In the genomic region with DNA sequence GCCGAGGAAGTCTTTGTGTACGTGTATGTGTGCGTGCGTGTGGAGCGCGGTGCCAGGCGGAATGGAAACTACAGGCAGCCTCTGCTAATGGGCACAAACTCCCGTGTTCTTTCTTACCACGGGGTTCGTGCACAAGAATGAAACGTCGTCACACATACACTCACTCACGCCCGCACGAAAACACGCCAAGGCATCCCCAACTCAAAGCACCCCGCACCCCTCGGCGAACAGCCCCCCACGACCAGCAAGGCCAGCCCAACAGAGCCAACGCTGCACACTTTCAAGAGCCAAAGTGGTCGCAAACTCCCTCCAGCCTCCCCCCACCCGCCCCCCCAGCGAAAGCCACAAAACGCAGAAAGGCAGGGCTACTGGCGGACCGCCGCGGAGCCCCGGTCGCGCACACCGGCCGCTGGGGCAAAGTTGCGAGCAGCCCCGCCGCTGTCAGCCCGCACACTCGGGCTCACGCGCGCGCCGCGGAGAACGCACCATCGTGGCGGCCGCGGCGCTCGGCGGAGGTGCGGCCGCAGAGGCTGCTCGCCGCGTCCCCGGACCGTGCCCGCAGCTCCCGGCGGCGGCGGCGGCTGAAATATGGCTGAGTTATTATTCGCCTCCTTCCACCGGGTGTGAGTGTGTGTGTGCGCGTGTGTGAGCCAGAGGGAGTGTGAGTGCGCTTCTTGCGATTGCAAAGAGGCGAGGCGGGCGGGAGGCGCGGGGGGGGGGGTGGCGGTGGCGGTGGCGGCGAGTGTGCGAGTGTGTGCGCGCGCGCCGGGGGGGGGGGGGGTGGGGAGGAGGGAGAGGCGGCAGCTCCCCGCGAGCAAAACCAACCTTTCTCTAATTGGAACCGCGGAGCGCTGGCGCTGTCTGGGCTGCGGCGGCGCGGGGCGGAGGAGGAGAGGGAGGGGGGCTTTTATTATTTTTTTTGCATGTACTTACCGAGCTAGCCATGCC, we compare ENCODE assay signal across 8 mouse cellular contexts. TPM values are rescaled to one million over a fixed set of nuclear protein-coding genes. Genes with fewer than 3 reads are reported as not detected.
A peak's percentile ranks its signal among the peaks of the same experiment; 100 is the strongest.
DNase-seq lines count a peak whose midpoint lies in the region; ATAC-seq and TF ChIP-seq lines count a peak whose summit lies in the region.

No protein-coding gene starts in this region.

- no peak for TF ChIP-seq EP300 in MEL (IDR thresholded peaks at IDR 0.05; ENCODE audit: low read depth in 1 of 2, low read length in 2 of 2)
- no peak for TF ChIP-seq EP300 in lung, postnatal 0 days (IDR thresholded peaks at IDR 0.05)

- H3K27ac ChIP-seq in MEL (ENCODE audit: control insufficient read depth, low read depth, low read length), result peak overlapping the region; percentile 66
- peak overlapping the region; percentile 98 for H3K27ac ChIP-seq in forebrain, embryonic 15.5 days (replicated peaks)
- H3K27ac ChIP-seq in hindbrain, embryonic 10.5 days, result peak overlapping the region; percentile 96
- H3K27ac ChIP-seq in lung, postnatal 0 days (ENCODE audit: low read length), result peak overlapping the region; percentile 83

- ATAC-seq in forebrain, embryonic 15.5 days (replicated peaks), result peak; percentile 80
- peak; percentile 63 for ATAC-seq in lung, postnatal 0 days

- under 1% methylated on average over 75 of the region's 100 CpGs for WGBS in forebrain, embryonic 15.5 days
- under 1% methylated on average over 85 of the region's 100 CpGs for WGBS in hindbrain, embryonic 10.5 days
- WGBS in lung, postnatal 0 days, result under 1% methylated on average over 51 of the region's 100 CpGs

- H3K27me3 ChIP-seq in MEL (ENCODE audit: control insufficient read depth in 1 of 2, insufficient read depth in 2 of 2, low read length in 2 of 2), result no peaks in the 10 kb centered on the region
- no peaks in the 10 kb centered on the region for H3K27me3 ChIP-seq in forebrain, embryonic 15.5 days
- peaks cover 16% of the 10 kb centered on the region for H3K27me3 ChIP-seq in hindbrain, embryonic 10.5 days (ENCODE audit: insufficient read depth, poor library complexity, severe bottlenecking)
- H3K27me3 ChIP-seq in lung, postnatal 0 days (replicated peaks; ENCODE audit: insufficient read depth, low read length), result no peaks in the 10 kb centered on the region

- peak overlapping the region; percentile 93 to 98 for H3K4me3 ChIP-seq in MEL (ENCODE audit: control insufficient read depth in 1 of 2, insufficient read depth in 1 of 2, low read depth in 2 of 2, low read length in 2 of 2)
- H3K4me3 ChIP-seq in forebrain, embryonic 15.5 days, result peak overlapping the region; percentile 73
- peak overlapping the region; percentile 88 for H3K4me3 ChIP-seq in hindbrain, embryonic 10.5 days
- H3K4me3 ChIP-seq in lung, postnatal 0 days (ENCODE audit: low read depth, low read length), result peak overlapping the region; percentile 81

- TF ChIP-seq POLR2A in MEL (IDR thresholded peaks at IDR 0.05; ENCODE audit: control insufficient read depth in 1 of 2, insufficient read depth in 1 of 2, low read depth in 1 of 2, low read length in 2 of 2, poor library complexity in 1 of 2), result no peak

- peaks cover 8% of the 10 kb centered on the region for H3K79me2 ChIP-seq in MEL (ENCODE audit: control insufficient read depth, insufficient read depth, low read length, poor library complexity)

- no peak for TF ChIP-seq CTCF in MEL (IDR thresholded peaks at IDR 0.05 in 2 of 3, conservative IDR thresholded peaks at IDR 0.05 in 1 of 3; ENCODE audit: control insufficient read depth in 1 of 3, insufficient read depth in 1 of 3, low read depth in 2 of 3, low read length in 3 of 3, poor library complexity in 1 of 3, severe bottlenecking in 1 of 3)
- 0 out of 2 replicates have a peak, but pooled peaks have one; percentile 7 for TF ChIP-seq CTCF in lung, postnatal 0 days (IDR thresholded peaks at IDR 0.05)

- peak overlapping the region; percentile 80 for H3K4me2 ChIP-seq in forebrain, embryonic 15.5 days (replicated peaks)
- peak overlapping the region; percentile 96 for H3K4me2 ChIP-seq in lung, postnatal 0 days (replicated peaks; ENCODE audit: low read depth, low read length)

- no peaks in the 10 kb centered on the region; a peak in 1 of 4 replicates for H3K36me3 ChIP-seq in MEL (ENCODE audit: control insufficient read depth in 1 of 2, insufficient read depth in 2 of 2, low read length in 2 of 2)
- H3K36me3 ChIP-seq in forebrain, embryonic 15.5 days, result no peaks in the 10 kb centered on the region; the same call in 1 of the 2 replicates
- H3K36me3 ChIP-seq in hindbrain, embryonic 10.5 days, result peaks cover 7% of the 10 kb centered on the region
- no peaks in the 10 kb centered on the region for H3K36me3 ChIP-seq in lung, postnatal 0 days (ENCODE audit: insufficient read depth, low read length)

- TF ChIP-seq RAD21 in MEL (IDR thresholded peaks at IDR 0.05; ENCODE audit: low read depth, low read length), result no peak

- no peaks in the 10 kb centered on the region for H3K9me3 ChIP-seq in MEL (replicated peaks; ENCODE audit: insufficient read depth, low read length)
- H3K9me3 ChIP-seq in forebrain, embryonic 15.5 days, result no peaks in the 10 kb centered on the region
- no peaks in the 10 kb centered on the region for H3K9me3 ChIP-seq in hindbrain, embryonic 10.5 days
- no peaks in the 10 kb centered on the region for H3K9me3 ChIP-seq in lung, postnatal 0 days (ENCODE audit: low read length)

- H3K9ac ChIP-seq in MEL (ENCODE audit: control insufficient read depth, low read depth, low read length, poor library complexity, severe bottlenecking), result peak overlapping the region; percentile 87
- peak overlapping the region; percentile 78 for H3K9ac ChIP-seq in forebrain, embryonic 15.5 days (replicated peaks)
- H3K9ac ChIP-seq in lung, postnatal 0 days (replicated peaks; ENCODE audit: low read depth), result peak overlapping the region; percentile 62

- H3K4me1 ChIP-seq in MEL (ENCODE audit: control insufficient read depth in 1 of 2, insufficient read depth in 2 of 2, low read length in 2 of 2), result peaks cover 0 to 3% of the 10 kb centered on the region in 2 experiments; a peak in 2 of 4 replicates
- peaks cover 55% of the 10 kb centered on the region for H3K4me1 ChIP-seq in forebrain, embryonic 15.5 days
- H3K4me1 ChIP-seq in hindbrain, embryonic 10.5 days (replicated peaks), result peaks cover 35% of the 10 kb centered on the region
- H3K4me1 ChIP-seq in lung, postnatal 0 days (ENCODE audit: insufficient read depth, low read depth, low read length), result peaks cover 4% of the 10 kb centered on the region; the same call in 1 of the 2 replicates

- DNase-seq in MEL (ENCODE audit: low read depth, low spot score), result peak; percentile 57
- peak; percentile 76 for DNase-seq in cerebellum, adult 11-12 months
- DNase-seq in hindbrain, embryonic 10.5 days (ENCODE audit: low spot score), result peak; percentile 57
- peak; percentile 49 to 57 for DNase-seq in layer of hippocampus, postnatal 14 days (ENCODE audit: low spot score in 2 of 2)
- peak; percentile 77 for DNase-seq in lung, postnatal 0 days (ENCODE audit: low spot score)
- DNase-seq in retina, postnatal 7 days (ENCODE audit: low read depth, low spot score), result peak; percentile 50
- peak; percentile 48 for DNase-seq in urinary bladder, adult 2 months (ENCODE audit: low spot score)

TF ChIP-seq in MEL, 35 proteins besides CTCF, POLR2A, EP300 and RAD21:
- TF ChIP-seq MXI1 (IDR thresholded peaks at IDR 0.05; ENCODE audit: low read depth, low read length) (0 out of 2 replicates have a peak, but pooled peaks have one; percentile 1), MYC (IDR thresholded peaks at IDR 0.05; ENCODE audit: low read depth, low read length) (no peak), MYB (IDR thresholded peaks at IDR 0.05; ENCODE audit: low read depth, low read length) (no peak)
TF ChIP-seq in MEL: peak in this region for 1.

RNA-seq across cellular contexts. Expression of gene Mllt3, which starts 0.7 kb away (rescaled TPM):
- total RNA-seq in MEL (2012; rRNA removed), result 15.4 and 26.6 TPM in 2 replicates
- polyA plus RNA-seq in MEL (2012; ENCODE audit: insufficient read depth in 1 of 2, insufficient read length in 2 of 2, low read depth in 1 of 2, low replicate concordance in 2 of 2, missing spikeins in 1 of 2), result 10 to 100 TPM in 1 of 2 experiments, not detected in 1; 75.3 TPM
- polyA plus RNA-seq in forebrain, embryonic 15.5 days (2015; fragmentation: Nextera tagmentation; extraction: Ambion mirVana), result 151 and 163 TPM in 2 replicates
- 45.4 and 52.5 TPM in 2 replicates for polyA plus RNA-seq in hindbrain, embryonic 10.5 days (2016; fragmentation: Nextera tagmentation; extraction: Ambion mirVana)
- total RNA-seq in layer of hippocampus, postnatal 14 days (2021), result 10 to 100 TPM; 46.8 to 47.3 TPM
- polyA plus RNA-seq in lung, postnatal 0 days (2015; fragmentation: Nextera tagmentation; extraction: Ambion mirVana), result 32.7 and 37.0 TPM in 2 replicates
- polyA plus RNA-seq in urinary bladder, adult 2 months (2012; rRNA removed), result 13.9 and 17.1 TPM in 2 replicates

Comparison
In these comparisons a context has a peak if more than half of its experiments do, and no peak if none do; other contexts are left out.
1. Peak in every context shown above with its lines: DNase-seq, ATAC-seq, H3K4me3 ChIP-seq and H3K27ac ChIP-seq.